Mouse (Mus musculus) frontal cortex, postnatal 25 days (tissue): ENCODE data around the gene Nr4a3.

Experiments
- DNase-seq, 2 experiments: peaks; one replicate each; pipeline ENCODE4 v3.0.0; 2022; ENCODE audit warnings: low spot score in 2 of 2

The Nr4a3 gene

GRCm38 (mm10) chr4:48044491-48045211, at the start of gene Nr4a3:
Nr4a3 (plus strand) TSS chr4:48045153.
- peak; percentile 69 to 79 for DNase-seq

- DNase-seq, result no peak
These were observed 42.0 kb upstream of the Nr4a3 start for GRCm38 (mm10) chr4:48002969-48003368.

GRCm38 (mm10) chr4:48003456-48003855, 41.5 kb upstream of the Nr4a3 start:
- peak in 1 of 2 experiments; percentile 7 for DNase-seq

DNA sequence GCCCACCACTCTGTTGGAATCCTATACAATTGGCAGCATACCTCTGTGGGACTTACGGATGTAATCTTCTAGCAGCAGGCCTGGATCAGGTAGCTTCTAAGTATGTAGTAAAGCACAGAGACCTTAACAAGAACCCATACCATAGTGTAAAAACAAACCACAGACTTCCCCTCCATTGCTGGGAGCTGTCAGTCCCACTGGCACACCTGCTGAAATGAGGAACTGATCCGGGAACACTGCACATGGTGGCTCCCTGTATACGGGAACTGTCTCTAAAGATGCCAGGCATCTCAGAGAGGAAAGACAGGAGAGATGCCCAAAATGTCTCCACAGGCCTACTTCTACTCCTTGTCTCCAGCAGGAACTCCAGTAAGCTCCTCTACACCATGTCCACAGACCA, 38.6 kb upstream of the Nr4a3 start:
- no peak for DNase-seq

- no peak for DNase-seq
These were observed 32.7 kb upstream of the Nr4a3 start for GRCm38 (mm10) chr4:48012209-48012608.

DNA sequence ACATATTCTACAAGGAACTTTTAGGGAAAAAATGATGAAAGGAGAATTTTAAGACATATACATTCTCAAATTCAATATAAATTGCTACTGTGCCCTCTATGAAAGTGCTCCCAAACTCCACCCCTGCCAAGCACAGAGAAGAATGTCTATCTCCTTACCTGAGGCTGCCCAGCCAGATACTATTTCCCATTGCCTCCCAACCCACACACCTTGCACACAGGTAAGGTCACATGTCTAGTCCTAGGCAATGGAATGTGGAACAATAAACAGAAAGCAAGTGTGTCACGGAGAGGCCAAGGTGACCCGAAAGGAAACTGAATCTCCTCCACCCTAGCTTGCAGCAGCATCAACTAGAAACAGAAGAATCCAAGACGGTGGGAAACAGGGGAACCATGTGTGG, 22.0 kb upstream of the Nr4a3 start:
- no peak for DNase-seq

DNA sequence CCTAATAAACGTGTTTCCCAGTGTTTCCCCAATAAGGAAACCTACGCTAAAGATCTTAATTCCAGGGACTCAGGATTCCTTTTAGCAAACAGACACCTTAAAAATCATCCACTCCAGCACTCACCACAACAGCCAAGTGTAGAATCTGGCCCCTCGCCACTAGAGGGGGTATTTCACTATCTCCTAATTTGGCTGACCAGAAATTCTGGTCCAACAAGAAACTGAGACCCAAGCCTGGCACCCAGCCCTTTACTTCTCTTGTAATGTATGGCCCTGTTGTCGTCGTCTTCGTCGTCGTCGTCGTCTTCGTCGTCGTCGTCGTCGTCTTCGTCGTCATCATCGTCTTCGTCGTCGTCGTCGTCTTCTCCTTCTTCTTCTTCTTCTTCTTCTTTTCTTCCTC, 15.3 kb upstream of the Nr4a3 start:
- no peak for DNase-seq

DNA sequence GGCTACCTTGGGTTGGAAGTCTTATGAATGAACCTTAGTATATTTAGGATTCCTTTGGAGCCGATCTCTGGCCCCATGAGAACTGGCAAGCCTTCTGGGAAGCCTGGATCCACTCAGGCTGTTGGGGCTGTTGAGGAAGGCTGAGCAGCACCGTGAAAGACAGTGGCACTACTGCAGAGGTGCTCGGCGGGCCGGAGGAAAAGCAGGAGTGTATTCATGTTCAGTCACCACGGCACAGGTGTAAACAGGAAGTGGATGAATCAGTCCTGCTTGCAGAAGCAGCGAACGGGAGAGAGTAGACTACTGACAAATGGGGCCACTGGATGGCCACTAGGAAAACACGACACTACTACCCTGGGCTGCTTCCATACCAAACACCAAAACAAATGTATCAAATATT, 10.7 kb upstream of the Nr4a3 start:
- DNase-seq, result no peak

DNA sequence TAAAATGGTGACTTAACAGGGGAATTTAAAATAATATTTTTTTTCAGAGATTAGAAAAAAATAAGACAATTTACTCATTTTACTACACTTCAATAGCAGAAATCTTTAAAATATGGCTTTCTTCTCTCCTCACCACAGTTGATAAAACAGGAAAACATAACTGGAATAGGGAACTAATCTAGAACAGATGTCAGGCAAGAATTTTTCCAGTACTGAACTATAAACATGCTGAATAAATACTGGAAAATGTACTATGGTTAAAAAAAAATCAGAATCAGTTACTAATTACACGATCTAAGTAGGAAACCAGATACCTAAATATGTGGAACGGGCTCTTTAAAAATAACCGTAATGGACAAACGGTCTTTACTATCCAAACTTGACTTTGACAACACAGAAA, 7.3 kb upstream of the Nr4a3 start:
- no peak for DNase-seq

GRCm38 (mm10) chr4:48038847-48039246, 6.1 kb upstream of the Nr4a3 start:
- no peak for DNase-seq

- DNase-seq, result no peak
These were observed 5.2 kb upstream of the Nr4a3 start for GRCm38 (mm10) chr4:48039736-48040135.

DNA sequence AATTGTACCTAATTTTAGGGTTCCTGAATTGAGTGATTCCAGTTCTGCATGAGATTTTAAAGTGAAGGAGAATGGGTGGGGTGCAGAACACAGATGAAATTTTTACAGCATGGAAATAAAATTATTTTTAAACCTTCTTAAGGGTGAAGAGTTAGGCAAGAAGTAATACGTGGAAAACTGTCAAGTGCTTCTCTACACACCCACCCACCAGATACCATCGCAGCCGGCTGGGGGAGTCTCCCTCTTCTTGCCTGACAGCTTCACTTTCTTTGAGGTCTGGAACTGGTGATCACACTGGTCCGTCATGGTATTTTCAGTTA, 2.5 kb upstream of the Nr4a3 start:
- DNase-seq, result no peak

GRCm38 (mm10) chr4:48042786-48043701, 1.9 kb upstream of the Nr4a3 start:
- DNase-seq, result peak; percentile 85 to 93

- DNase-seq, result peak; percentile 20 to 27
These were observed 837 bp upstream of the Nr4a3 start for GRCm38 (mm10) chr4:48044141-48044490.

DNA sequence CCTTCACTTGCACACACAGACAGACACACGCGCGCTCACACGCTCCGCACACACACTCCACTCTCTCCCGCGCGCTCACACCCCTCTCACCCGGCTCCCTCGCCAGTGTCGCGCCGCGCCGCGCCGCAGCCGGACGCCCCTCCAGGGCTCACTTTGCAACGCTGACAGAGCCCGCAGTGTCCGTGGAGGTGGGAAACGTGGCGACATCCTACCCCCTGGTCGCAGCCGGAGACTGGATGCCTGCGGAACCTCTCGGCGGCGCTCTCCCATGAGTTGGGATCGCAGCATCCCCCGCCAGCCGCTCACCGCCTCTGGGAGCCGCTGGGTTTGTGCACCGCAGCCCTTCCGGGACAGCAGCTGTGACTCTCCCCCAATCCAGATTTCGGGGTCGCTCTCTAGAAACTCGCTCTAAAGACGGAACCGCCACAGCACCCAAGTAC, 348 bp downstream of the Nr4a3 start:
- DNase-seq, result peak in 1 of 2 experiments; percentile 42

GRCm38 (mm10) chr4:48045721-48046460, 938 bp downstream of the Nr4a3 start:
- no peak for DNase-seq

DNA sequence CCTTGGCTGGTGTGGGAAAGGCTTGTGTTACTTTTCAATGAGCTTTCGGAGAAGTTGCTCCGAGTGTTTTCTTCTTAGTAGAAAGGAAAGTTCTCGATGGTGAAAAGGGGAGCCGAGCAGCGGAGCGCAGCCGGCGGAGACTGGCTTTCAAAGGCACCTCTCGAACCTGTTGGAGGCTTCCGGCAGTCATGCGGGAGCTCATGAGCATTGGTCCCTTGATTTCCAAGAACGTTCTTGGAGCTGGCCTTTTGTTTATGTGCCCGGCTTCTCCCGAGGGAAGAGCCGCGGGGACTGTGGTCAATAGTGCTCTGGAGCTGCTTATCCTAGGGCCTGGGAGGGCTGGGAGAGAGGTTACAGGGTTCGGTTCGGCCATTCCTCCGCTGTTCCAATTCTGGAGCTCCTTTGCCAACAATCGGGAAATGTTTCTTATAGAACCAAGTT, 1.5 kb downstream of the Nr4a3 start:
- DNase-seq, result no peak

- no peak for DNase-seq
These were observed 2.3 kb downstream of the Nr4a3 start for GRCm38 (mm10) chr4:48047136-48047765.

DNA sequence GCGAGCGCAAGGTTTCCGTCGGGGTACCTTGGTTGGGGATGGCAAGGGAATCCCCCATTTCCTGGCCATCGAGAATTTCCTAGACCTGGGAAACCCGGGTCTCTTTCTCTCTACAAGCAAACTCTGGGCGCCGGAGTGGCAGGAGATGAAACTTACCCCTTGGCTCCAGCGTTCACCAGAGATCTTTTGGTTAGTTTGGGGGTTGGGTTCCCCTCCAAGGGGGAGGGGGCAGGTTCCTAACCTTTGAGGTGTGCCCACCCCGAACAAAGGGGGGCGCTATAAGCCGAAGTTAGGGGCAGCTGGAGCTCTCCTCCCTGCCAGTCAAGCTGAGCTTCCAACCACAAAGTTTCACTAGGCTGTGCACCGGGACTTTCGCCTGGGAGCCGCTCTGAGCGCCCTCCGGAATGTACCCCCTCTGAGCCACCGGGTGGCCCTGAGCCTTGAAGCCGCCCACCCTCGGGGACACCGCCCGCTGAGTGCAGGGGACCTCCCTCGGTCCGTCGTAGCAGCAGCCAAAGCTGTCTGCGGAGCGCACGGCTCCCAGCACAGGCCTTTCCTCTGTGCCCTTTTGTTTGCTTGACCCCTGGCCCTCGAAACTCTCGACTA, 2.9 kb downstream of the Nr4a3 start:
- no peak for DNase-seq

- no peak for DNase-seq
These were observed 3.7 kb downstream of the Nr4a3 start for GRCm38 (mm10) chr4:48048456-48049315.
